Mouse (Mus musculus): ENCODE data around the gene Tle4. TPM values are rescaled to one million over a fixed set of nuclear protein-coding genes. Genes with fewer than 3 reads are reported as not detected.

The Tle4 gene
- polyA plus RNA-seq, 1 experiment from 2014 or later, result 9.4 TPM

DNA sequence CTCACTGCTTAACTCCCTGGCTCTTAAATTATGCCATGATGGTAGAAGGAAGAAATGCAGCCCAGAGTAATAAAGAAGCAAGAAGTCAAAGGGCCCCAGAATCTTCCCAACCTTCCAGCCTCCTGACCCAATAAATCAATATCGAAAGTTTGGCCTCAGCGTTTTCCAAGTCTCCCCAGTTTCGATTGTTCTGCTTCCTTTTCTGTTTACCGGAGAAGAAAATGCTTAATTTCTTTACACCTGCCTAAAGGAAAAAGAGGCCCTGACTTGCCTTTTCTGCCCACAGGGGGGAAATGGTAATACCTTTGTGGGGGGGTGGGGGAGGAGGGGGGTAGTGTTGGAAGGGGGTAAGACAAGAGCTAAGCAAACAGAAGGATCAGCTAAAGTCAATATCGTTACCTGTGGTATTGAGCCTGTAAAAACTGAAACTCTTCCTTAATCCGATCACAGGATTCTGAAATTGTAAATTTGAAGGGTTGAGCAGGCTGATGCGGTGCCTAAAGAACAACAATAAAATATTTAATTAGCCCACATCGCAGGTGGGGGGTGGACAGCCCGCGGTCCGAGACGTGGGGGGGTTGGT, 1.4 kb downstream of the Tle4 start:
- 1% methylated on average over 12 of the region's 12 CpGs for WGBS (ENCODE audit: insufficient replicate concordance)

DNA sequence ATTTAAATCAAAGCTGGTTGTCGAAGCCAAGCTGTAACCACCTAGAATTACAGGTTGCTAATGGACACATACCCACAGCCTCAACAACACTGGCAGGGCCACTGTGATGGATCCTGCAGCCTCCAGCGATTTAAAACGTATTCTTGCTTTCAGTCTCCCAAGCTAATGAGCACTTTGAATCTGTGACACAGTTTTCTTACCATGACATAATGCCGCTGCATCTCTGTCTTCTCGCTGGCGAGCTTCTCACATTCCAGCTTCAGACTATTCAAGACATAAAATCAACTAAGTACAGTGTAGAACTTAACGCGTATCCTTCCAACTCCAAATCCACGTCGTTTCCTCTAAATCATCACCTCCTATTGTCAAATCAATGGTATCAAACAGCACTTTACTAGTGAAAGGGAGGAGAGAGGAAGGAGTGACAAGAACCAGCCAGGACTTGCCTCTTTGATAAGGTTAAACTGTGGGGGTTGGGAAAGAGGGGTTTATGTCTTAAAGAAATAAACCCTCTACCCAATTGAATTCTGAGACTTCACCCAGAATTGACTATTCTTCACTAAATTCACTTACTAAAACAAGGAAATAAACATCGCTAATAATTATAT, 2.4 kb downstream of the Tle4 start:
- peak overlapping the region; percentile 73 for H3K4me2 ChIP-seq
- peak overlapping the region; percentile 89 for H3K4me3 ChIP-seq (ENCODE audit: low read depth, low read length)
- H3K9ac ChIP-seq (ENCODE audit: low read depth, low read length), result no peak overlapping the region
- ATAC-seq (replicated peaks; ENCODE audit: insufficient number of reproducible peaks, low FRiP score, low TSS enrichment), result no peak
- H3K9me3 ChIP-seq (replicated peaks; ENCODE audit: control insufficient read depth, low read length), result no peaks in the 10 kb centered on the region
- no peaks in the 10 kb centered on the region; the same call in 1 of the 2 replicates for H3K27me3 ChIP-seq (ENCODE audit: control insufficient read depth, insufficient read depth, low read length)
- no peaks in the 10 kb centered on the region; the same call in 1 of the 2 replicates for H3K36me3 ChIP-seq (ENCODE audit: control insufficient read depth, insufficient read depth, low read length)
- 0 out of 2 replicates have a peak, but pooled peaks cover 3% of the 10 kb centered on the region for H3K4me1 ChIP-seq (ENCODE audit: control insufficient read depth, insufficient read depth, low read length)
- WGBS (ENCODE audit: insufficient replicate concordance), result 14% methylated on average over 11 of the region's 11 CpGs
- H3K27ac ChIP-seq (ENCODE audit: low read depth, low read length), result no peak overlapping the region

More for the DNA sequence above, 1.4 kb downstream of the Tle4 start:
- Histone ChIP-seq H3K4me3 (ENCODE audit: low read depth, low read length) (peak overlapping the region; percentile 89), H3K9me3 (replicated peaks; ENCODE audit: control insufficient read depth, low read length) (no peaks in the 10 kb centered on the region), H3K36me3 (ENCODE audit: control insufficient read depth, insufficient read depth, low read length) (no peaks in the 10 kb centered on the region; the same call in 1 of the 2 replicates), H3K4me1 (ENCODE audit: control insufficient read depth, insufficient read depth, low read length) (0 out of 2 replicates have a peak, but pooled peaks cover 3% of the 10 kb centered on the region), H3K4me2 (peak overlapping the region; percentile 73), H3K9ac (ENCODE audit: low read depth, low read length) (peak overlapping the region; percentile 95), H3K27ac (ENCODE audit: low read depth, low read length) (peak overlapping the region; percentile 96), H3K27me3 (ENCODE audit: control insufficient read depth, insufficient read depth, low read length) (peaks cover 3% of the 10 kb centered on the region; the same call in 1 of the 2 replicates)
- ATAC-seq (replicated peaks; ENCODE audit: insufficient number of reproducible peaks, low FRiP score, low TSS enrichment), result no peak

DNA sequence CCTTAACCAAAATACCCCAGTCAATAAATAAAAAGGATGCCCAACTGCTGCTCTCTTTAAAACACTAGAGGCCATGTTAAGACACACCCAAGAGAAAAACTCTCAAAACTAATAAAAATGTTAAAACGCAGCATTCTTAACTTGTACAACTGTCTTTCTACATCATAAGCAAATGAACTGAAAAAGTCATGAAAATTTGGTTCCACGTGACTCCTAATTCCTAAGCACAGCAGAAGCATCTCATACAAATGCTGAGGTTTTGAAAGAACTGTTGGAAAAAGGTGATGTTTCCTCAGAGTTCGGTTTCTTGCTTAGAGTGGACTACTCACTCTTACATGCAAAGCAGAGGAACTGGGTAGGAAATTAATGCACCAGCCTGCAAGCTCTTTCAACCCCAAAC, 3.3 kb downstream of the Tle4 start:
- no peaks in the 10 kb centered on the region for H3K9me3 ChIP-seq (replicated peaks; ENCODE audit: control insufficient read depth, low read length)
- ATAC-seq (replicated peaks; ENCODE audit: insufficient number of reproducible peaks, low FRiP score, low TSS enrichment), result no peak
- WGBS (ENCODE audit: insufficient replicate concordance), result 86% methylated on average over 3 of the region's 3 CpGs
- H3K4me3 ChIP-seq (ENCODE audit: low read depth, low read length), result no peak overlapping the region
- H3K27ac ChIP-seq (ENCODE audit: low read depth, low read length), result no peak overlapping the region
- peak overlapping the region; percentile 20; the same call in 1 of the 2 replicates for H3K4me2 ChIP-seq
- no peaks in the 10 kb centered on the region; the same call in 1 of the 2 replicates for H3K36me3 ChIP-seq (ENCODE audit: control insufficient read depth, insufficient read depth, low read length)
- H3K4me1 ChIP-seq (ENCODE audit: control insufficient read depth, insufficient read depth, low read length), result no peaks in the 10 kb centered on the region
- H3K9ac ChIP-seq (ENCODE audit: low read depth, low read length), result no peak overlapping the region
- no peaks in the 10 kb centered on the region; the same call in 1 of the 2 replicates for H3K27me3 ChIP-seq (ENCODE audit: control insufficient read depth, insufficient read depth, low read length)

DNA sequence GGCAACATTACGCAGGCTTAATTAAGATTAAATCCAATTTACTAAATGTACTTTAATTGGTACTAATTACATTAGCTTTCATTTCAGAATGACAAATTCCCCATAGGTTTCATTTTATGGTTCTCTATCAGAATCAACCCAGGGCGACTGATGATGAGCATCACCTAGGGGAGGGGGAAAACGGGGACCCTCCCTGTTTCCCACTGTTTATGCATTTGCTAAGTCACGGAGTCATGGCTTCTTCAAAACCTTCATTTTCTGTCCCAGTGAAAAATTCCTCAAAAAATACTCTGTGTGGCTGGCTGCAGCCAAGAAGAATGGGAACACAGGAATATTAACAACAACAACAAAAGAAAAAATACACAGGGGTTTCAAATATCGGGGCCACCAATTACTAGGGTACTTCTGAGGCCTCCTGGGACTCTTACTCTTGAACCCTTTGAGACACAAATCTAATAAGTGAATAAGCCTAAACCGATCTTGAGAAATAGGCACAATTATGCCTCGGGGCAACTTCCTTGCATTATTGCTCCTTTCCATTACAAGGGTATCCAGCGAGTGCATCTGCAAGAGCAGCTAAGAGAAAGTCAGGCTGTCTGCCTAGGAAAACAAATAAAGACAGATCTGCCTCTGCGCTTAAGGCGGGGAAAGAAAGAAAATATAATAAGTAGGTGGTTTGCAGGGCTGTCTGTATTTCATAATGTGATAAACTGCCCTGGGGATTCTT, 5.9 kb downstream of the Tle4 start:
- Histone ChIP-seq H3K4me3 (ENCODE audit: low read depth, low read length) (no peak overlapping the region), H3K9me3 (replicated peaks; ENCODE audit: control insufficient read depth, low read length) (no peaks in the 10 kb centered on the region), H3K9ac (ENCODE audit: low read depth, low read length) (no peak overlapping the region), H3K36me3 (ENCODE audit: control insufficient read depth, insufficient read depth, low read length) (no peaks in the 10 kb centered on the region; the same call in 1 of the 2 replicates), H3K27ac (ENCODE audit: low read depth, low read length) (no peak overlapping the region), H3K27me3 (ENCODE audit: control insufficient read depth, insufficient read depth, low read length) (no peaks in the 10 kb centered on the region; the same call in 1 of the 2 replicates), H3K4me1 (ENCODE audit: control insufficient read depth, insufficient read depth, low read length) (0 out of 2 replicates have a peak, but pooled peaks cover 2% of the 10 kb centered on the region), H3K4me2 (no peak overlapping the region)
- no peak for ATAC-seq (replicated peaks; ENCODE audit: insufficient number of reproducible peaks, low FRiP score, low TSS enrichment)
- 80% methylated on average over 10 of the region's 10 CpGs for WGBS (ENCODE audit: insufficient replicate concordance)

DNA sequence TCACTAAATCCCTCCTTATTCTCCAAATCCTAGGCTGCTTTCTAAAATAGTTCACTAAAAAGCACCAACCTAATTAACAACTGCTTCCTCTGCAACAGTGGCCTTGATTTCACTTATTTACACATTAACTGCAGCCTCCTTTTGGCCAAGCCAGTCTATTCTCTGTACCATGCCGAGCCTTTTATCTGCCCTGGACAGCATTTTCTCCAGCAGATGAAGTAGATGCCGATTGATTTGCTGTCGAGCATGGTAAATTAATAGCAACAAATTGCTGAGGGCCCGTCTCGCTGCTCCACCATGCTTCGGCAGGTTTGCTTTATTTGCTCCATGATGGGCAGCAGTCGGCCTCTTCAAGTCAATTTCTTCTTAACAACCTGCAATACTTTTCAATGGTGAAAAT, 7.7 kb downstream of the Tle4 start:
- H3K9ac ChIP-seq (ENCODE audit: low read depth, low read length), result no peak overlapping the region
- H3K27me3 ChIP-seq (ENCODE audit: control insufficient read depth, insufficient read depth, low read length), result no peaks in the 10 kb centered on the region; the same call in 1 of the 2 replicates
- H3K4me1 ChIP-seq (ENCODE audit: control insufficient read depth, insufficient read depth, low read length), result 0 out of 2 replicates have a peak, but pooled peaks cover 7% of the 10 kb centered on the region
- WGBS (ENCODE audit: insufficient replicate concordance), result 67% methylated on average over 7 of the region's 7 CpGs
- H3K4me2 ChIP-seq, result no peak overlapping the region
- no peak overlapping the region for H3K4me3 ChIP-seq (ENCODE audit: low read depth, low read length)
- H3K36me3 ChIP-seq (ENCODE audit: control insufficient read depth, insufficient read depth, low read length), result no peaks in the 10 kb centered on the region; the same call in 1 of the 2 replicates
- no peak for ATAC-seq (replicated peaks; ENCODE audit: insufficient number of reproducible peaks, low FRiP score, low TSS enrichment)
- no peak overlapping the region for H3K27ac ChIP-seq (ENCODE audit: low read depth, low read length)
- H3K9me3 ChIP-seq (replicated peaks; ENCODE audit: control insufficient read depth, low read length), result no peaks in the 10 kb centered on the region

DNA sequence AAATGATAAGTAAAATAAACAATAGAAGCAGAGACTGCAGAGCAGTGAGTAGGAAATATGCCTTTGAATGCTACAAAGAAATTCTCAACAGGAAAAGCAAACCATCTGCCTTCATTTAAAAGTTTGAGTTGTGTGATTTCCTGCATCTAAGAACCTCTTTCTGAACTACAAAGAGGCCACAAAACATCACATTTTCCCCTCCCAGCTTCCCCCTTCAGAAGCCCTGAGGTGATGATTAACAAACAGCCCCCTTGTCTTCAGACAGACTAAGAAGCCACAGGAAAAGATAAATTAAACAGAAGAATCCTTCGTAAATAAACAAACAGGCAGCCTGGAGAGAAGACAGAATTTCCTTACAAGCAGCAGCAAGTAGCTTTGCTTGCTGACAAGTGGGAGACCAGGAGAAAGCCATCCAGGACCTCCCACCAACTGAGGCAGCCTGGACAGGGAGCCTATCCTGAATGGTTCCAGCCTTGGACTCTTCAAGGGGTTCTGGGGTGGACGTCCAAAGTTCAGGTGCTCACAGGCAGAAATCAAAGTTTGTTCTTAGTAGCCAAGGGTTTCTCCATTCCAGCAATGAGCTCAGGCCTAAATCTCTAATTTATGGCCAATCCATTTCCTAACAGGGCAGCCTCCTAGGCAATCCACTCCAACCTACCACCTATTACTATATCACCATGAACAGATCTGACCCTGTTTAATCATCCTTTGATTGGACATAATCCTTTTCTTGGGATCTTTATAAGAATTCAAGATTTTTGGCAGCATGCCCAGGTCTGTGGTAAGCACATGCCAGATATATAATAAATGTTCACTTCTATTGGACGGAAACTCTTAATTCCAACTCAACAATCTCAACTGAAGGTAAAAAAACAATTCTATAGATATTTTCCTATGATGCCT, 9.4 kb downstream of the Tle4 start:
- Histone ChIP-seq H3K27me3 (ENCODE audit: control insufficient read depth, insufficient read depth, low read length) (no peaks in the 10 kb centered on the region; the same call in 1 of the 2 replicates), H3K9ac (ENCODE audit: low read depth, low read length) (no peak overlapping the region), H3K27ac (ENCODE audit: low read depth, low read length) (no peak overlapping the region), H3K4me1 (ENCODE audit: control insufficient read depth, insufficient read depth, low read length) (0 out of 2 replicates have a peak, but pooled peaks cover 7% of the 10 kb centered on the region), H3K36me3 (ENCODE audit: control insufficient read depth, insufficient read depth, low read length) (no peaks in the 10 kb centered on the region; the same call in 1 of the 2 replicates), H3K4me2 (no peak overlapping the region), H3K9me3 (replicated peaks; ENCODE audit: control insufficient read depth, low read length) (no peaks in the 10 kb centered on the region), H3K4me3 (ENCODE audit: low read depth, low read length) (no peak overlapping the region)
- whole genome bisulfite sequencing (ENCODE audit: insufficient replicate concordance), result 40% methylated on average over 3 of the region's 3 CpGs
- ATAC-seq (replicated peaks; ENCODE audit: insufficient number of reproducible peaks, low FRiP score, low TSS enrichment), result no peak

DNA sequence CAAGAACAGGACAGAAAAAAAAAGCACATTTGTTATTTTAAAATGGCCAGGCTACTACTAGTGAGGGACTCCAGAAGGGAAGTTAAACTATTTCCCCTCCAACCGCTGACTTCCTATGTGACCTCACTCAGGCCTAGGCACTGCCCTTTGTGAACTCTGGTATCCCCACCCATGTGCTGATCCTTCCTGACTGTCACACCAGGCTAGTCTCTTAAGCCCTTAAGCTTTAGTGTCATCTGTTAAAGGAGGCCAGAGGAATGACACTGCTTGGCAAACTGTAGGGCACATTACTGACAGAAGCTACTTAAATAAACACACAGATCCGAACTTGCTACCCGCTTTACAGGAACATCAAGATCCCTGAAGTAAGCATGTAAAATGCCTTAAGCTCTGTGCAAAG, 11.7 kb downstream of the Tle4 start:
- no peak overlapping the region for H3K4me2 ChIP-seq
- 56% methylated on average over 3 of the region's 3 CpGs for WGBS (ENCODE audit: insufficient replicate concordance)
- no peak overlapping the region for H3K27ac ChIP-seq (ENCODE audit: low read depth, low read length)
- H3K9me3 ChIP-seq (replicated peaks; ENCODE audit: control insufficient read depth, low read length), result no peaks in the 10 kb centered on the region
- H3K9ac ChIP-seq (ENCODE audit: low read depth, low read length), result no peak overlapping the region
- ATAC-seq (replicated peaks; ENCODE audit: insufficient number of reproducible peaks, low FRiP score, low TSS enrichment), result no peak
- H3K4me3 ChIP-seq (ENCODE audit: low read depth, low read length), result no peak overlapping the region
- no peaks in the 10 kb centered on the region; the same call in 1 of the 2 replicates for H3K27me3 ChIP-seq (ENCODE audit: control insufficient read depth, insufficient read depth, low read length)
- 0 out of 2 replicates have a peak, but pooled peaks cover 7% of the 10 kb centered on the region for H3K4me1 ChIP-seq (ENCODE audit: control insufficient read depth, insufficient read depth, low read length)
- H3K36me3 ChIP-seq (ENCODE audit: control insufficient read depth, insufficient read depth, low read length), result no peaks in the 10 kb centered on the region

DNA sequence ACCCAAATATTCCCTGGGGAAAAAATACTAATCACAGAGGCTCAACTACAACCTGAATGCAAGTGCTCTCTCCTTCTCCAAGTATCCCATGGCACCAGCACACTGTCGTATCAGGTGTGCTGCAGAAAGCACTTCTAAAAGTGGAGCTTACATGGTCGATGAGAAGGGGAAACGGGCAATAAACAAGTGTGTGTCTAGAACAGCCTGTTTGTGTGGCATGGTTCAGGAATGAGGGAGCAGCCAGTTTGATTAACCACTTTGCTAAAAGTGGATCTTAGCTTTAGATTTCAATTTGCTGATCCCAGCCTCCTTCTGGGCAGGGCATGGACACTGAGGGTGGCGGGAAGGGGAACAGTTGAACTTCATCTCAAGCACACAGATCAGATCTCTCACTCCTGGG, 12.1 kb downstream of the Tle4 start:
- Histone ChIP-seq H3K27ac (ENCODE audit: low read depth, low read length) (no peak overlapping the region), H3K9me3 (replicated peaks; ENCODE audit: control insufficient read depth, low read length) (no peaks in the 10 kb centered on the region), H3K36me3 (ENCODE audit: control insufficient read depth, insufficient read depth, low read length) (0 out of 2 replicates have a peak, but pooled peaks cover 2% of the 10 kb centered on the region), H3K27me3 (ENCODE audit: control insufficient read depth, insufficient read depth, low read length) (no peaks in the 10 kb centered on the region), H3K9ac (ENCODE audit: low read depth, low read length) (no peak overlapping the region), H3K4me2 (no peak overlapping the region), H3K4me1 (ENCODE audit: control insufficient read depth, insufficient read depth, low read length) (0 out of 2 replicates have a peak, but pooled peaks cover 7% of the 10 kb centered on the region), H3K4me3 (ENCODE audit: low read depth, low read length) (no peak overlapping the region)
- WGBS (ENCODE audit: insufficient replicate concordance), result 72% methylated on average over 4 of the region's 4 CpGs
- ATAC-seq (replicated peaks; ENCODE audit: insufficient number of reproducible peaks, low FRiP score, low TSS enrichment), result no peak

Data from heart, embryonic 11.5 days (tissue).